Mouse (Mus musculus) cerebellum, postnatal 36 days (tissue): ENCODE measurements at regions not wholly inside any gene's neighbourhood (a gene's known extent, or its start where the extent isn't known, plus 50 kb on each side); places are given as distances from the start of the nearest gene placed in this dataset.

Experiments
- DNase-seq, 2 experiments: peaks; one replicate each; pipeline ENCODE4 v3.0.0; 2021 to 2022; ENCODE audit warnings: mixed read lengths in 2 of 2

DNA sequence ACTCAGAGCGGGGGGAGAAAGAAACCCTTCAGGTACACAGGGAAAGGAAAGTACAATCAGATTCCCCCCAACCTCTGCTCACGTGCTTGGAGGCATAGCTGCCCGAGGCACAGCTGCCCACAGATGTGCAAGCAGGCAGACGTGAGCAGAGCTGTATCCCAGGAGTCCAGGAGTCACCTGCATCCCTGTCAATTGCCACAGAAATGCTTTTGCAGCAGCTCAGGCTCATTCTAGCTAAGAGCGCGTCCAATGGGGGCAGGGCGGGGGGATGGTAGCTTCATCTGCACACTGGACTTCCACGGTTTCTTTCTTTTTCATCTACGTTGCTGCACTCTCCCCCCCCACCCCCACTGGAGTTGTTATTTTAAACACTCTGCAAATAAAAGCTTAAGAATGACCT, 66.0 kb upstream of the Fat4 start:
- DNase-seq: no peak

DNA sequence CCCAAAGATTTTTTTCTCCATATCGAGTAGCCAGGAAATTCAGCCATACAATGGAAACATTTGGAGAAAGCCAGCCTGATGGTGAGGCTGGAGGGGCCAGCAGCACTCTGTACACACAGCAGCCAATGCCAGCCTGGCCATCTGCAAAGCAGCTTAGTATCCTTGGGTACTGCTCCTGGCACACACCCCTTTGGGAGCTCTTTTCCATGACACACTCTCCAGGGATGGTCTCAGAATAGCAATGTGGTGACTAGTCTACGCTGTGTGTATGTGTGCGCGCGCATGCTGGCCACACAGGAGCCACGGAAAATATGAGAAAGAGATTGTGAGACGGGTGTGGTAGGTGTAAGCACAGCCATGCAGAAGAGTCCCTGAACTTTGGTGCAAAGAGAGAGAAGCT, 66.4 kb upstream of the Fat4 start:
- peak in 1 of 2 experiments; percentile 4 for DNase-seq

- DNase-seq: no peak
Measured at GRCm38 (mm10) chr3:38817651-38818050, 69.1 kb upstream of the Fat4 start.

DNA sequence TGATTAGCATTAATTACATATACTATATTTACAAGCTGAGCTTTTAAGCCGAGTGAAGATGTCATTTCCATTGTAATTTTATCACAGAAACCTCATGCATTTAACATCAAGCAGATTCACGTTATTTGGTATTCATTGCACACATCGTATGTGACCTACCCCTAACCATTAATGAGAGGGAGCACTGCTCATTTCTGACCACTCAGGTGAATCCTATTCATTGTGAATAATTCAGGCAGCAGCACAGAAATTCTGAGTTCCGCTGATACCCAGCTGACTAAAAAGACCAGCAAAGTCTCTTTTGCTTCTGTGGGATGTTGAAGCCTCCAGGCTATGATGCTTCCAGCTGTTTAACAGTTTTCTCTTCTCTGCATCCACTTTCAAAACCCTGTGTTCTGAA, 74.3 kb upstream of the Fat4 start:
- DNase-seq: no peak

DNA sequence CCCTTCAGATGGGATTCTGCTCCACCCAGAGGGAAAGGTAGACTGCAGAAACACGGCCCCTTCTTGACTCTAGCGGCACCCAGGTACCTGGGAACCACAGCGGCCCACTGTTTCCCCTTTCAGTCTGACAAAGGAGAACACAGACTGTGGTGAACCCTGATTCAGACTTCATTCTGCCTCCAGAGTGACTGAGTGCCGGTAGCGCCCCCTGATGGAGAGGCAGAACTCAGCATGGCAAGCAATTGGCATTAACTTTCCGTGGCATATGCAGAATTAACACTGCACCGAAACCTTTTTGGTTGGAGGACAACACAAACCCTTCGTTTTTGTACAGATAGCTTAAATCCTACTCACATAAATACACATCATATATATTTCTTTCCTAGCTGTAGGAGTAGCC, 75.1 kb upstream of the Fat4 start:
- DNase-seq: no peak

- no peak for DNase-seq
Measured at GRCm38 (mm10) chr3:38806469-38807055, 80.2 kb upstream of the Fat4 start.

DNA sequence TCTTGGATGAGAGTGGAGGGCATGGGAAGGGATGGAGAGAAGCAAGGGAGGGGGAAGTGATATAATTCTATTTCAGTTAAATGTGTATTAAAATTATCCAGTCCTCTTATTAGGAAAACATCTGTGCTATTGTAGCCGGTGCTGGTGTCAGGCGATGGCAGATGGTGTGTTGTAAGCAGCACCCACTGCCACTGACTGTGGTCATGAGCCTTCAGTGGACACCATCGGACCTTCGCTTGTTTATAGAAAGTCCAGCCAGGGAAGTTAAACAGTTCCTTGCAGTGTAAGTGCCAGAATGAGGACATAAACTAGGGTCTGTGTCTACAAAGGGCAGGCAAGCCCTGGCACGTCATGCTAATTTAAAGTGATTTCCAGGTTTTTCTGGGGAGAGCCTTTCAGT, 80.7 kb upstream of the Fat4 start:
- no peak for DNase-seq

GRCm38 (mm10) chr3:38795646-38796301, 91.0 kb upstream of the Fat4 start:
- no peak for DNase-seq

DNA sequence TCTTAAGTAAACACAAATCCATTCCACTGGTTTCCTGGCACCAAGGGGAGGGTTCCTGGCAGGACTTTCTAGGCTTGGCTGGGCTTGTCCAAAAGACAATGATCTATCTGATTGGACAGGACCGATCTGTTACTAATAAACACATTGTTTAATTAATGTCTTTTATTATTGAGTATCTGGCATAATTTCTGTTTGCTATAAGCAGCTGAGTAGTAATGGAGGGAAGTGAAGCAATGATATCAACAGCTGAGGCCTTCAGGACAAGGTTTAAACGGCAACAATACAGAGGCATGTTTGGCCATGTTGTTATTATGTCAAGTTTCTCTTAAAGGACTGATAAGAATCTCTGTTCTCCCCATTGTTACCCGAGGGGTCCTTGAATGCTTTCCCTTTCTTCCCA, 93.5 kb upstream of the Fat4 start:
- DNase-seq: no peak

- no peak for DNase-seq
Measured at GRCm38 (mm10) chr3:38788751-38789150, 98.0 kb upstream of the Fat4 start.

DNA sequence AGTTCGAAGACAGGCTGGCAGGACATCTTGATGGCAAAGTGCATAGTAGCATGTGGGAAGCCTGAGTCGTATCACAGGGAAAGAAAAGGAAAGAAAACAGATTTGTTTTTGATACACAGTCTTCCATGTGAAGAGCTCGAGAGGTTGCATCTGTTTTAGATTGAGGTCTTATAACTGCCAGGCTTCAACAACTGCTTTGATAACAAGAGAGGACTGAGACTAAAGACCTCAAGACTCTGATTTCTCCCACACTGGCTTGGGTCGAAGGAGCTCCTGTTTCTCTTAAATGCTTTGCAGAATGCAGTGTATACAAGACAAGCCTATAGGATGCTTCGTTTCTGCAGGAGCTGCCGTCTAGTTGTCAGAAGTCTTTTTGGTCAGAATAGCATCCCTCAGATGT, 103.0 kb upstream of the Fat4 start:
- no peak for DNase-seq

DNA sequence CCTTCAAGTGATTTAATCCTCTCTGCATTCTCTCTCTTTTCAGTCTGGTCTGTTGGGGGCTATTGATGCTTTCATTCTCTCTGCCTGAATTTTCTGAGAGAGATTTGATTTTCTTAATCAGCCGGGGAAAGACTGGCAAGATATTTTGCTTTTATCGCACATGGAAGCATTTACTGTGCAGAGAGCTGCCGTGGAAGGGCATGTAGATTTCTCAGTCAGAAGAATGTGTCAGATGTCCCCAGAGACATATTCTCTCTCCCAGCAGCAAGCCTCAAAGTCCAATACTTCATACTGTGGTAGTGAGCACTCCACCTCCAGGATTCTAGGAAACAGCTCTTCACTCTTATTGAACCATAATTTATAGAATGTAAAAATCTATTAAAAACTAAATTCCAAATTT, 103.7 kb upstream of the Fat4 start:
- DNase-seq: no peak

DNA sequence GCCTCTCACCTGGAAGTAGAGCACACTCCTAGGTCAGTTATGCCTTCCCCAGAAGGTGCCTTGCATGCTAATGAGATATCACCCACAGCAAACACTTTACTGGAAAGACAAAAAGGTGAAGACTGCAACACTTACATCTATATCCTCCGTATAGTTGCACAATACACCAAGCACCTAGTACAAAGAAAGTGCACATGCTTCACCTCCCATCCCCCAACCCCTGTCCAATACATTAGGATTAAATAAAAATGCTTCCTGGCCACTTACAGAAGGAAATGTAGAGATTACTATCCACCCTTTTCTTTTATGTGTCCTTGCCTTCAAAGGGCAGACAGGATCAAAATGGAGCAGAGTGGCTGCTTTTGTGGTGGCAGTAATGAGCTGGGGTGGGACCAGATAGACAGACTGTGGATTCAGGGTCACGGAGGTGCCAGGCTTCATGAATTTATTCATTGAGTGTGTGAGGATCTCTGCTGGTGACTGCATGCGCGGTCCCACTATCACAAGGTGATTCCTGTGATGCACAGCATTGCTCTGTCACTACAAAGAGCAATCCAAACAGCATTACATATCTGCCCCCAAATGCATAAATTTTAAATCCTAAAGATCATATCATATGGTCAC, 109.9 kb upstream of the Fat4 start:
- no peak for DNase-seq

DNA sequence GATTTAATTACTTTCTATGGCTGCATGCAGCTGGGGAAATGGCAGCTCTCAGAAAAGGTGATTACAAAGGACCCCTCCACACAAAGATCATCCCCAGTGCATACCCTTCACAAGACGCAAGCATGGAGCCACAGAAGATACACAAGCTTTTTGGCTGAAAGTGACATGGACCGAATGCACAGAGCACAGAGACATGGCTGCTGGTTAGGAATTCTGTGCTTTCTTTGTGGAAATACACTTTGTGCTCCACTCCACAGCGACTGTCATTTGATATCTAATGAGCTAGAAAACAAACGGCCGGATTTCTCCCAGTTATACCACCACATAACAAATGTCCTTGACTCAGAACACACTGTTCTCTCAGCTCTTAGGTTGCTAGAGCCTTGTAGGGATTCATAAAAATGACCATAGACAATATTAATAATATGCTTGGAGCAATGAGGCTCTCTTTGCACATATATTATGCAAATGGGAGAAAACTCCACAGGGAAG, 132.1 kb upstream of the Fat4 start:
- DNase-seq: no peak

- no peak for DNase-seq
Measured at GRCm38 (mm10) chr3:38753446-38754205, 133.1 kb upstream of the Fat4 start.

GRCm38 (mm10) chr3:38742155-38742554, 144.6 kb upstream of the Fat4 start:
- DNase-seq: no peak

- no peak for DNase-seq
Measured at GRCm38 (mm10) chr3:38722606-38723005, 164.1 kb upstream of the Fat4 start.

DNA sequence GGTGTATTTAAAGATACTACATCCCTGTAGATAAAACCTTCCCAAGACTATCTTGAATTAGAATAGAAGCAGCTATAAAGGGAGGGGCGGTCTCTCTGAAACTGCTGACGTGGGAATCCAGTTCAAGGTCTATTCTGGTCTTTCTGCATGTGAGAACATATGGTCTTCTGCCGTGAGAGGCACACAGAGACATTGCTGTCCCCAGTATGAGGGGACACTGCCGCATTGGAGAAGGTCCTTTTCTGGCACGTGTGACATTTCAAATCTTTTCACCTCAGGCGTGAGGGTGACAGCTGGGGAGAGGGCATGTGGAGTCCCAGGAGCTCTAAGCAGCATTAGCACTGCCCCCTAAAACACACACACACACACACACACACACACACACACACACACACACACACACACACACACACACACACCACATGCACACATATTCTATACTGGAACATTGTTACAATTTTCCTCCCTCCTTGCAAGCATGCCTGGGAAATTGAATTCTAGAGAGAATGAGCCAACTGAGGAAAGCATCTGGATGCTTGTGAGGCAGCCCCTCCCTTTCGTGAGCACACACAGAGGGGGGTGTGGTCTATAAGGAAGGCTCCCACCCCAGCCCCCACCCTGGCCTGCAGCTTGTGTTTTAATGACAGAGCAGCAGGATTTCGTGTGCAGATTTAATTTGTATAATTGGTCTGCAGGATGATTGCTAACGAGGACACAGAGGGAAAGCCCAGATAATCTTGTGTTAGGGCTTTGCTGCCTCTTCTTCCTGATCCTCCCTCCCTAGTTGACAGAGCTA, 174.5 kb upstream of the Fat4 start:
- DNase-seq: no peak

- DNase-seq: no peak
Measured at GRCm38 (mm10) chr3:38711229-38711628, 175.5 kb upstream of the Fat4 start.

DNA sequence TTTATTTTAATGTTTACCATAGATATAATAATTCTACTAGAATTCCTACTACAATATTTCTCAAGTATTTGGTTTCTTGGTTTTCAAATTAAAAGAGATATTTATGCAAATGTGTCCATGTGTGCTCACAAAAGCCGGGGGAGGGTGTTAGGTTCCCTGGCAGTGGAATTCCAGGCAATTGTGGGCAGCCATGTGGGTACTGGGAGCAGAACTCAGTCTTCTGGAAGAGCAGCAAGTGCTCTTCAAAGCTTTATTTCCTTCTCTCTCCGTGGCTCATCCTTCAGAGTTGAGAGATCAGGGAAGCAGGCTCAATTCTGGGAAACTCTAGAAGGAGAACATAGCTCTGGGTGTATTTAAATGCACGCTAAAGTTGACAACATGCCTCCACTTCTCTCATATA, 178.8 kb upstream of the Fat4 start:
- DNase-seq: no peak

- DNase-seq: no peak
Measured at GRCm38 (mm10) chr3:38699206-38699605, 187.5 kb upstream of the Fat4 start.

- no peak for DNase-seq
Measured at GRCm38 (mm10) chr3:38697871-38698270, 188.9 kb upstream of the Fat4 start.

- DNase-seq: no peak
Measured at GRCm38 (mm10) chr3:38697349-38697748, 189.4 kb upstream of the Fat4 start.
